Mouse (Mus musculus) intestine, embryonic 14.5 days (tissue): ENCODE results near the gene Bicdl1. TPM values are rescaled to one million over a fixed set of nuclear protein-coding genes. Genes with fewer than 3 reads are reported as not detected.

ENCODE experiments used
- ATAC-seq: fragments of 200-750 bp; cut with Nextera tagmentation; replicated peaks from 2 replicates; pipeline ENCODE4 v1.8.0; 2017; ENCODE audit warnings: low read depth, moderate number of reproducible peaks, moderate TSS enrichment, moderate library complexity; ENCODE audit not compliant: low FRiP score, low TSS enrichment
- DNase-seq: peaks from one replicate; pipeline ENCODE4 v3.0.0-alpha.2; 2018; ENCODE audit warnings: low spot score
- H3K27ac ChIP-seq: fragments of 300-500 bp; sonication (generic); 2 replicates; pipeline ENCODE4 v1.5.1; 2014; ENCODE audit warnings: low read depth, mild to moderate bottlenecking, control low read depth
- H3K27me3 ChIP-seq: fragments of 300-500 bp; sonication (generic); replicated peaks from 2 replicates; pipeline ENCODE4 v1.6.1; 2014; ENCODE audit warnings: low read length, control low read depth; ENCODE audit not compliant: control insufficient read depth, insufficient read depth
- H3K36me3 ChIP-seq: fragments of 300-500 bp; sonication (generic); 2 replicates; pipeline ENCODE4 v1.6.1; 2014; ENCODE audit warnings: low read length, control low read depth; ENCODE audit not compliant: control insufficient read depth, insufficient read depth
- H3K4me1 ChIP-seq: fragments of 300-500 bp; sonication (generic); replicated peaks from 2 replicates; pipeline ENCODE4 v1.6.1; 2014; ENCODE audit warnings: low read length, control low read depth, mixed read lengths; ENCODE audit not compliant: control insufficient read depth, insufficient read depth
- H3K4me2 ChIP-seq: fragments of 300-500 bp; sonication (generic); 2 replicates; pipeline ENCODE4 v1.6.1; 2014; ENCODE audit warnings: low read length
- H3K4me3 ChIP-seq: fragments of 300-500 bp; sonication (generic); 2 replicates; pipeline ENCODE4 v1.5.1; 2014; ENCODE audit warnings: low read depth, low read length, control low read depth, mixed read lengths
- H3K9ac ChIP-seq: fragments of 300-500 bp; sonication (generic); 2 replicates; pipeline ENCODE4 v1.6.1; 2014; ENCODE audit warnings: mild to moderate bottlenecking, low read length
- H3K9me3 ChIP-seq: fragments of 300-500 bp; sonication (generic); 2 replicates; pipeline ENCODE4 v1.6.1; 2016; ENCODE audit warnings: low read length, control low read depth; ENCODE audit not compliant: control insufficient read depth
- WGBS: fragments of 180-500 bp; shearing (Covaris S2); extraction: QIAGEN DNeasy Blood & Tissue Kit; methylation state at CpG from one replicate; pipeline ENCODE4 v1.1.7; 2014; 5-methylcytosine and 5-hydroxymethylcytosine counted together
- polyA plus RNA-seq: library from polyadenylated mRNA; unstranded; fragments of >200 nt; fragmentation: Nextera tagmentation; extraction: Ambion mirVana; gene quantifications from 2 replicates; pipeline ENCODE4 v1.2.1, GENCODE M21; 2014

The Bicdl1 gene
- polyA plus RNA-seq, 1 experiment from 2014 or later, result 13.6 TPM

DNA sequence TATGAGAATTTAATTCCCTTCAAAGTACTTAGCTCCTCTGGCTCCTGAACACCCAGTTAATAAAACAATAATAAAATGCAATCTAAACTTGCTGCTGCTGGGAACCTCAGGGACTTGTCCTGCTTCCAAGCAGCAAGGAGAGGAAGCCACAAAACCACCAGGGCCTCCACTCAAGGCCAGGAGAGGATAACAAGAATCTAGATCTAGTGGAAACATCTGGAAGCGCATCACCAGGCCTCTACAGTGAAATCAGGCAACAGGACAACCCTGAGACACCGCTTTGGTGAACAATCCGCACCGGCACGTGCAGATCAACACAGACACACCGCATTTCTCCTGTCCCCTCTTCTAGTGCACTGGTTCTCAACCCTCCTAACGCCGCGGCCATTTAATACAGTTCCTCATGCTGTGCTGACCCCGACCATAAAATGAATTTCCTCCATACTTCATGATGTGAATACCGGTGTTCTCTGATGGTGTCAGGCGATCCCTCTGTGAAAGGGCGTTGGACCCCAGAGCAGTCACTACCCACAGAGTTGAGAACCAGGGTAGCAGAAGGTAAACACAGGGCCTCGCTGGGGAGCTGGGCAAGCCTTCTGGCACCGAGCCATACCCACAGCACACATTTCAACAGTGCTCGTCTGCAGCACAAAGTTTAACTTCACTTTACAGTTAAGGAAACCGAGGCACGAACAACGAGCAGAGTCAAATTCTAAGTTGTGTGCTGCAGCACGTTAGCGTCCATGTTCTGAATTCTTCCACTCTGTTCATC lies 9.0 kb downstream of the Bicdl1 start:
- Histone ChIP-seq H3K4me1 (no peaks in the 10 kb centered on the region), H3K4me2 (no peak overlapping the region), H3K9ac (no peak overlapping the region), H3K36me3 (no peaks in the 10 kb centered on the region), H3K27me3 (no peaks in the 10 kb centered on the region), H3K4me3 (no peak overlapping the region), H3K27ac (no peak overlapping the region), H3K9me3 (no peaks in the 10 kb centered on the region)
- WGBS, result 86% methylated on average over 21 of the region's 21 CpGs
- ATAC-seq (no peak), DNase-seq (no peak)

GRCm38 (mm10) chr5:115720761-115721160 lies 10.7 kb downstream of the Bicdl1 start:
- ATAC-seq, result no peak
- WGBS, result 57% methylated on average over 3 of the region's 3 CpGs

DNA sequence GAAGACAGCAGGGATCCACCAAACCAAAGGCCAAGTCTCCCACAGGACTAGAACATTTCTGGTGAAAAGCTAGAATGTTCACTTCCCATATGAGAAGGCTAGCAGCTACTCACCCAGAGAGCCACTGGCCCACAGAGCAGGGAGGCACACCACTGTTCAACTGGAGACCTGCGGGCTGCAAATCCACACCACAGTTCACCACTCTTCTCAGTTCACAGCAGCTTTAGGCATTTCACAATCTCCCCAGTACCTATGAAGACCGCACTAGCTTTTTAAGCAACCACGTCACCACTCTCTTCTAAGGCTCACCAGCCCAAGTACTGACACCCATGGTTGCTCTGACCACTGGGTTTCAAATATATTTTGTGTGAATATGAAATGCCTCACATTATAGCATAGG lies 13.7 kb downstream of the Bicdl1 start:
- H3K9ac ChIP-seq, result no peak overlapping the region
- WGBS, result 93% methylated on average over 3 of the region's 3 CpGs
- no peaks in the 10 kb centered on the region for H3K9me3 ChIP-seq
- H3K36me3 ChIP-seq, result no peaks in the 10 kb centered on the region
- no peak for DNase-seq
- no peak for ATAC-seq
- no peak overlapping the region for H3K27ac ChIP-seq
- no peaks in the 10 kb centered on the region for H3K4me1 ChIP-seq
- H3K4me2 ChIP-seq, result no peak overlapping the region
- H3K4me3 ChIP-seq, result no peak overlapping the region
- H3K27me3 ChIP-seq, result no peaks in the 10 kb centered on the region

More at GRCm38 (mm10) chr5:115720761-115721160, 10.7 kb downstream of the Bicdl1 start:
- Histone ChIP-seq H3K4me2 (no peak overlapping the region), H3K4me1 (no peaks in the 10 kb centered on the region), H3K9me3 (no peaks in the 10 kb centered on the region), H3K9ac (no peak overlapping the region), H3K4me3 (no peak overlapping the region), H3K36me3 (no peaks in the 10 kb centered on the region), H3K27me3 (no peaks in the 10 kb centered on the region), H3K27ac (no peak overlapping the region)
- DNase-seq, result no peak

DNA sequence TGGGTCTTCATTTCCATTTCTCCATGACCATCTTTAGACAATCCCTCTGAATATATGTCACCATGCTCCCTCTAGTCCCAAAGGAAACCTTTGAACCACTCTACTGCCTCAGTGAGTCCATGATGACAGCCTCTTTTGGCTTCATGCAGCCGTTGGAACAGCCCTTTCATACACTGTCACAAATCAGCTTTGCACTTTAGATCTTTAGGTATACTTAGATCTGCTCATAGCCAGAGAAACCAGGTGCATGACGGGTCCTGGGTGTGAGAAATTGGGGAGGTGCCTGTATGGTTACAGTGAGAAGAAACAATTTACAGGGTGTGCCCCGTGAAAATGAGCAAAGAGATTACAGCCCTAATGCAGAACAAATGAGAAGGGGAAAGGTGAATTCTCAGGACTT lies 14.3 kb downstream of the Bicdl1 start:
- ATAC-seq (no peak), DNase-seq (no peak)
- WGBS, result 79% methylated on average over 3 of the region's 3 CpGs

GRCm38 (mm10) chr5:115716426-115716825 lies 15.0 kb downstream of the Bicdl1 start:
- Histone ChIP-seq H3K9me3 (no peaks in the 10 kb centered on the region), H3K4me1 (no peaks in the 10 kb centered on the region), H3K4me3 (no peak overlapping the region), H3K9ac (no peak overlapping the region), H3K4me2 (no peak overlapping the region), H3K36me3 (no peaks in the 10 kb centered on the region), H3K27me3 (no peaks in the 10 kb centered on the region), H3K27ac (no peak overlapping the region)
- 64% methylated on average over 6 of the region's 6 CpGs for WGBS
- DNase-seq, result no peak
- no peak for ATAC-seq

More for the DNA sequence above, 14.3 kb downstream of the Bicdl1 start:
- Histone ChIP-seq H3K4me2 (no peak overlapping the region), H3K9ac (no peak overlapping the region), H3K4me3 (no peak overlapping the region), H3K36me3 (no peaks in the 10 kb centered on the region), H3K27ac (no peak overlapping the region), H3K27me3 (no peaks in the 10 kb centered on the region), H3K4me1 (no peaks in the 10 kb centered on the region), H3K9me3 (no peaks in the 10 kb centered on the region)

GRCm38 (mm10) chr5:115714761-115715160 lies 16.7 kb downstream of the Bicdl1 start:
- WGBS, result 87% methylated on average over 7 of the region's 7 CpGs
- no peaks in the 10 kb centered on the region for H3K36me3 ChIP-seq
- no peaks in the 10 kb centered on the region for H3K4me1 ChIP-seq
- no peak overlapping the region for H3K9ac ChIP-seq
- ATAC-seq (no peak), DNase-seq (no peak)
- H3K4me3 ChIP-seq, result no peak overlapping the region
- no peak overlapping the region for H3K4me2 ChIP-seq
- H3K9me3 ChIP-seq, result no peaks in the 10 kb centered on the region
- no peaks in the 10 kb centered on the region for H3K27me3 ChIP-seq
- H3K27ac ChIP-seq, result no peak overlapping the region

DNA sequence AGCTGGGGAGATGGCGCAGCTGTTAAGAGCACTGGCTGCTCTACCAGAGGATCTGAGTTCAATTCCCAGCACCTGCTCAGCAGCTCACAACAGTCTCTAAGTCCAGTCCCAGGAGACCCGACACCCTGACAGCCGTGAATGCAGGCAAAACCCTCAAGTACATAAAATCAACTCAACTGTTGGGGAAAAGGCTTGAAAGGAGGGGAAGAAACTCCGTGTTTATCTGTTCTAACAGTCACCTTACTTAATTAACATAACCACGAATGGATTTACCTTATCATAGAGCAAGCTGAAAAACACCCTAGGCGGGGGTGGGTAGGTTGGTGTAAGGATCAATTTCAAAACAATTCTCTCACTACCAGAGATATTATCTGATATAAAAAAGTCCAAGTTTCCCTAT lies 18.9 kb downstream of the Bicdl1 start:
- no peaks in the 10 kb centered on the region for H3K9me3 ChIP-seq
- no peaks in the 10 kb centered on the region for H3K36me3 ChIP-seq
- no peak overlapping the region for H3K4me2 ChIP-seq
- DNase-seq (no peak), ATAC-seq (no peak)
- H3K27me3 ChIP-seq, result no peaks in the 10 kb centered on the region
- 69% methylated on average over 6 of the region's 6 CpGs for WGBS
- H3K4me1 ChIP-seq, result no peaks in the 10 kb centered on the region
- no peak overlapping the region for H3K27ac ChIP-seq
- no peak overlapping the region for H3K9ac ChIP-seq
- no peak overlapping the region for H3K4me3 ChIP-seq

- Histone ChIP-seq H3K9me3 (no peaks in the 10 kb centered on the region), H3K27ac (no peak overlapping the region), H3K36me3 (no peaks in the 10 kb centered on the region), H3K9ac (no peak overlapping the region), H3K4me3 (no peak overlapping the region), H3K4me2 (no peak overlapping the region), H3K27me3 (no peaks in the 10 kb centered on the region), H3K4me1 (no peaks in the 10 kb centered on the region)
- no peak for ATAC-seq
- 73% methylated on average over 11 of the region's 11 CpGs for WGBS
- no peak for DNase-seq
These were observed 19.6 kb downstream of the Bicdl1 start for GRCm38 (mm10) chr5:115711636-115712419.
